Mouse (Mus musculus): ENCODE measurements at regions not wholly inside any gene's neighbourhood (a gene's known extent, or its start where the extent isn't known, plus 50 kb on each side); places are given as distances from the start of the nearest gene placed in this dataset.

DNA sequence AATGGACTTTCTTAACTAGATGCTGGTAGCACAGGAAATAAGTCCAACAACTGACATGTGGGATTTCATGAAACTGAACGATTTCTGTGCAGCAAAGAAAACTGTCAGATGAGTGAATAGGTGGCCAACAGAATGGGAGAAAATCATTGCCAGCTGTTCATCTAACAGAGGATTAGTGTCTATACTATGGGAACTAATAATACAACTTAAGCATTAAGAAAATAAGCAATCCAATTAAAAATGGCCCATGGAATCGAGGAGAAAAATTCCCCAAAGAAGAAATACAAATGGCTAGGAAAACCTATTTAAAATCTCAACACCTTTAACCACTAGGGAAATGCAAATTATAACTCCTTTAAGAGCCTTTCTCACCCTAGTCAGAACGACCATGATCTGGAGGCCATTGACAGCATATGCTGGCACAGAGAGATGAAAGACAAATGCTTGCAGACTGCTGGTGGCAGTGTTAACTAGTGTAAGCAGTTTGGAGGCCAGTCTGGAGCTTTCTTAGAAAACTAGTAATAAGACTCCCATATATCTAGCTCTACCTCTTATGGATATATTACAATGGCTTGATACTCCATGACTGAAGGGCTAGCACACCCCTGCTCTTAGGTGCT lies 521.6 kb downstream of the Tmem182 start:
- H3K27ac ChIP-seq (ENCODE audit: insufficient read depth, low read depth): no peak overlapping the region

DNA sequence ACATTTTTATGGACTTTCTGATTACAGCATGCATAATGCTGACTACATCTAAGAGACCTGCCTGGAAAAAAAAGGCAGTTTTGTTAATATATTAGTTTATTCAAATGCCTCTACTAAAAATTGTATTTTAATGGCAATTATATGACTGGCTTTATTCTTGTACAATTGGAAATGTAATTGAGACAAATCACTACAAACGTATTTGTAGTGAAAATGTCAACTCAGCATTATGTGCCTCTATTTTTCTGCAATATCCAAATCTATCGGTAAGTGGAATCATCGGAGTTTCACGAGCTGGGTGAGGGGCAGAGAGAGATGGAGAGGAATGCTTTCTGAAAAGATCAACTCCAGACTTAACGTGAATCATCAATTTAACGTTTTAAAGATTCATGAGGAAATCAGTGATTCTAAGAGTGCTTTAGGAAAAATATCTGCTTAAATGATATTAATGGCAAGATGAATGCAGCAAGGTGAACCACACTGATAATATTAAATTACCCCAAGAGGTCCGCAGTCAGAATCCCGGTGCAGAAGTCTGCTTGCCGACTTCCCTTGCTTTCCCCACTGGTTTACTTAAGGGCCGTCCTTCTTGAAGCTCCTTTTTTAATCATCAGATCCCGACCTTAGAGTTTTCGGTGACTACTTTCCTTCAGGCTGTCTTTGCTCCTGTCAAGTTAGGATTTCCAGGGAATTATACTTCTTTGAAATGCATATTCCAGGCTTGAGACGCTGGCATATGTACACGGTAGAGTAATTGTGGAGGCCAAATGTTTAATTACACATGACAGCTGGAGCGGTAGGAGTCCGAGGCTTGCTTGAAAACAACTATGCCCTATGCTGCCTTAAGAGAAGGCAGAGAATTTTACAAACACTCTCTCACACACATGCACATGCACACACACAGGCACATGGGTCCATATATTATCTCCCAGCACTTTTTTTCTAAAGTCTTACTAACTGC lies 544.7 kb downstream of the Tmem182 start:
- TF ChIP-seq MAFK (IDR thresholded peaks at IDR 0.05; ENCODE audit: insufficient replicate concordance, low read length): peak; percentile 61
- no peak for TF ChIP-seq BHLHE40 (IDR thresholded peaks at IDR 0.05; ENCODE audit: low read depth, low read length)
- Histone ChIP-seq H3K36me3 (replicated peaks in 1 of 2; ENCODE audit: control insufficient read depth in 1 of 2, insufficient read depth in 1 of 2, low read length in 1 of 2) (no peaks in the 10 kb centered on the region), H3K4me1 (ENCODE audit: control insufficient read depth in 1 of 2, insufficient read depth in 2 of 2) (no peaks in the 10 kb centered on the region), H3K27me3 (replicated peaks) (no peaks in the 10 kb centered on the region), H3K79me2 (replicated peaks; ENCODE audit: control insufficient read depth, extremely low read depth, insufficient read depth, poor library complexity, severe bottlenecking) (no peaks in the 10 kb centered on the region), H3K4me2 (ENCODE audit: insufficient read depth, low read depth, poor library complexity, severe bottlenecking) (no peak overlapping the region), H3K9me3 (replicated peaks; ENCODE audit: low read length) (peaks cover 50% of the 10 kb centered on the region), H3K27ac (ENCODE audit: insufficient read depth, low read depth) (no peak overlapping the region), H3K9ac (ENCODE audit: insufficient read depth, low read depth) (no peak overlapping the region), H3K4me3 (replicated peaks in 1 of 3; ENCODE audit: low read depth in 2 of 3, low read length in 2 of 3, poor library complexity in 1 of 3) (no peak overlapping the region)
- in situ Hi-C loops (cut with MboI; ENCODE audit: low pct_ligation_motif_present, low pct_unique_long_range_greater_than_20kb, low sequenced_read_pairs) (no loop called here), dilution Hi-C loops (cut with MboI; ENCODE audit: extremely low pct_ligation_motif_present, extremely low pct_unique_long_range_greater_than_20kb, low sequenced_read_pairs) (no loop called here)
- DNase-seq (ENCODE audit: extremely low read depth): no peak

More for the DNA sequence above, 521.6 kb downstream of the Tmem182 start:
- no peaks in the 10 kb centered on the region for H3K36me3 ChIP-seq (replicated peaks in 1 of 2; ENCODE audit: control insufficient read depth in 1 of 2, insufficient read depth in 1 of 2, low read length in 1 of 2)
- no peak overlapping the region for H3K9ac ChIP-seq (ENCODE audit: insufficient read depth, low read depth)
- TF ChIP-seq ETS1 (conservative IDR thresholded peaks at IDR 0.05; ENCODE audit: low read depth, low read length) (no peak), EP300 (IDR thresholded peaks at IDR 0.05; ENCODE audit: low read length) (no peak)
- no peak overlapping the region for H3K4me3 ChIP-seq (replicated peaks in 1 of 3; ENCODE audit: low read depth in 2 of 3, low read length in 2 of 3, poor library complexity in 1 of 3)
- H3K27me3 ChIP-seq (replicated peaks): no peaks in the 10 kb centered on the region
- dilution Hi-C loops (cut with MboI; ENCODE audit: extremely low pct_ligation_motif_present, extremely low pct_unique_long_range_greater_than_20kb, low sequenced_read_pairs) (no loop called here), in situ Hi-C loops (cut with MboI; ENCODE audit: low pct_ligation_motif_present, low pct_unique_long_range_greater_than_20kb, low sequenced_read_pairs) (no loop called here)
- H3K4me2 ChIP-seq (ENCODE audit: insufficient read depth, low read depth, poor library complexity, severe bottlenecking): no peak overlapping the region
- no peaks in the 10 kb centered on the region for H3K79me2 ChIP-seq (replicated peaks; ENCODE audit: control insufficient read depth, extremely low read depth, insufficient read depth, poor library complexity, severe bottlenecking)
- H3K9me3 ChIP-seq (replicated peaks; ENCODE audit: low read length): peaks cover 18% of the 10 kb centered on the region
- H3K4me1 ChIP-seq (ENCODE audit: control insufficient read depth in 1 of 2, insufficient read depth in 2 of 2): no peaks in the 10 kb centered on the region
- DNase-seq (ENCODE audit: extremely low read depth): no peak

DNA sequence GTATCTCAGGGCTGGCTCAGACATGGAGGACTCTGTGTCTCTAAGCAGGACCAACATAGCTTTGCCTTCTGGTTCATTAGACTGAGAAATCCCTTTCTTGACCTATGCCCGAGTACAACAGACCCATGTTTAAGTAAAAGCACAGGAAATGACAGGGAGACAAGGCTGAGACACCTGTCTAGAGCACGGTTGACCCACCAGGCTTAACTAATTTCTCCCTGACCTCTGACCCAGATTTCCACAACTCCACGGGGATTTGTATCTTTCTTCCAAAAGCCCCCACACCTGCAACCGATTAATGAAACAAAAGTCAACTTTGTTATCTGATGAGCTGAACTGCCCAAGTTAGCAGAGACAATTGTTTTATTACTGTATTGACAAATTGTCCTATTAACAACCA lies 553.7 kb downstream of the Tmem182 start:
- DNase-seq (ENCODE audit: extremely low read depth): no peak
- no peak overlapping the region for H3K9ac ChIP-seq (ENCODE audit: insufficient read depth, low read depth)
- no peaks in the 10 kb centered on the region for H3K4me1 ChIP-seq (ENCODE audit: control insufficient read depth in 1 of 2, insufficient read depth in 2 of 2)
- H3K4me3 ChIP-seq (replicated peaks in 1 of 3; ENCODE audit: low read depth in 2 of 3, low read length in 2 of 3, poor library complexity in 1 of 3): no peak overlapping the region
- H3K79me2 ChIP-seq (replicated peaks; ENCODE audit: control insufficient read depth, extremely low read depth, insufficient read depth, poor library complexity, severe bottlenecking): no peaks in the 10 kb centered on the region
- in situ Hi-C loops (cut with MboI; ENCODE audit: low pct_ligation_motif_present, low pct_unique_long_range_greater_than_20kb, low sequenced_read_pairs) (no loop called here), dilution Hi-C loops (cut with MboI; ENCODE audit: extremely low pct_ligation_motif_present, extremely low pct_unique_long_range_greater_than_20kb, low sequenced_read_pairs) (no loop called here)
- no peak overlapping the region for H3K27ac ChIP-seq (ENCODE audit: insufficient read depth, low read depth)
- H3K4me2 ChIP-seq (ENCODE audit: insufficient read depth, low read depth, poor library complexity, severe bottlenecking): no peak overlapping the region
- peaks cover 51% of the 10 kb centered on the region for H3K9me3 ChIP-seq (replicated peaks; ENCODE audit: low read length)
- H3K27me3 ChIP-seq (replicated peaks): no peaks in the 10 kb centered on the region
- no peak for TF ChIP-seq ELF1 (IDR thresholded peaks at IDR 0.05; ENCODE audit: low read depth, low read length)
- TF ChIP-seq SMC3 (IDR thresholded peaks at IDR 0.05; ENCODE audit: low read depth, low read length): no peak
- no peak for TF ChIP-seq JUN (IDR thresholded peaks at IDR 0.05; ENCODE audit: insufficient read depth, low read depth, low read length)
- no peak for TF ChIP-seq ZMIZ1 (IDR thresholded peaks at IDR 0.05; ENCODE audit: low read depth, low read length)
- TF ChIP-seq HCFC1 (IDR thresholded peaks at IDR 0.05; ENCODE audit: low read depth, low read length): no peak
- TF ChIP-seq USF2 (conservative IDR thresholded peaks at IDR 0.05; ENCODE audit: low read depth, low read length): no peak
- no peak for TF ChIP-seq NELFE (IDR thresholded peaks at IDR 0.05; ENCODE audit: low read depth, low read length)
- H3K36me3 ChIP-seq (replicated peaks in 1 of 2; ENCODE audit: control insufficient read depth in 1 of 2, insufficient read depth in 1 of 2, low read length in 1 of 2): no peaks in the 10 kb centered on the region
